Mouse (Mus musculus): Measurements from ENCODE around the gene Pald1.

Pald1 gene

GRCm38 (mm10) chr10:61383021-61383714 lies at the start of gene Pald1:
TSS of gene Pald1 (minus strand) at chr10:61383530.
- DNase-seq (ENCODE audit: low spot score): peak; percentile 81

- no peak for DNase-seq (ENCODE audit: low spot score)
Observed at GRCm38 (mm10) chr10:61431375-61431774, 48.0 kb upstream of the Pald1 start.

GRCm38 (mm10) chr10:61429043-61429442 lies 45.7 kb upstream of the Pald1 start:
- no peak for DNase-seq (ENCODE audit: low spot score)

GRCm38 (mm10) chr10:61428416-61428815 lies 45.1 kb upstream of the Pald1 start:
- no peak for DNase-seq (ENCODE audit: low spot score)

GRCm38 (mm10) chr10:61427951-61428350 lies 44.6 kb upstream of the Pald1 start:
- DNase-seq (ENCODE audit: low spot score): no peak

- DNase-seq (ENCODE audit: low spot score): no peak
Observed at GRCm38 (mm10) chr10:61426251-61426757, 43.0 kb upstream of the Pald1 start.

- no peak for DNase-seq (ENCODE audit: low spot score)
Observed at GRCm38 (mm10) chr10:61425047-61425446, 41.7 kb upstream of the Pald1 start.

GRCm38 (mm10) chr10:61424500-61424899 lies 41.2 kb upstream of the Pald1 start:
- no peak for DNase-seq (ENCODE audit: low spot score)

- DNase-seq (ENCODE audit: low spot score): no peak
Observed at GRCm38 (mm10) chr10:61423289-61423688, 40.0 kb upstream of the Pald1 start.

GRCm38 (mm10) chr10:61422861-61423260 lies 39.5 kb upstream of the Pald1 start:
- no peak for DNase-seq (ENCODE audit: low spot score)

GRCm38 (mm10) chr10:61420011-61420410 lies 36.7 kb upstream of the Pald1 start:
- DNase-seq (ENCODE audit: low spot score): no peak

- no peak for DNase-seq (ENCODE audit: low spot score)
Observed at GRCm38 (mm10) chr10:61419146-61419545, 35.8 kb upstream of the Pald1 start.

GRCm38 (mm10) chr10:61418131-61418900 lies 35.0 kb upstream of the Pald1 start:
- DNase-seq (ENCODE audit: low spot score): no peak

- no peak for DNase-seq (ENCODE audit: low spot score)
Observed at GRCm38 (mm10) chr10:61417672-61418071, 34.3 kb upstream of the Pald1 start, which contains the start of gene Nodal. TSS of gene Nodal (plus strand) at chr10:61417972.

- DNase-seq (ENCODE audit: low spot score): no peak
Observed at GRCm38 (mm10) chr10:61417046-61417445, 33.7 kb upstream of the Pald1 start.

- no peak for DNase-seq (ENCODE audit: low spot score)
Observed at GRCm38 (mm10) chr10:61416561-61416960, 33.2 kb upstream of the Pald1 start.

GRCm38 (mm10) chr10:61415890-61416289 lies 32.6 kb upstream of the Pald1 start:
- DNase-seq (ENCODE audit: low spot score): no peak

- no peak for DNase-seq (ENCODE audit: low spot score)
Observed at GRCm38 (mm10) chr10:61415240-61415639, 31.9 kb upstream of the Pald1 start.

GRCm38 (mm10) chr10:61412910-61413625 lies 29.7 kb upstream of the Pald1 start:
- peak; percentile 36 for DNase-seq (ENCODE audit: low spot score)

- DNase-seq (ENCODE audit: low spot score): no peak
Observed at GRCm38 (mm10) chr10:61410193-61410592, 26.9 kb upstream of the Pald1 start.

- DNase-seq (ENCODE audit: low spot score): no peak
Observed at GRCm38 (mm10) chr10:61409776-61410175, 26.4 kb upstream of the Pald1 start.

GRCm38 (mm10) chr10:61405958-61406357 lies 22.6 kb upstream of the Pald1 start:
- DNase-seq (ENCODE audit: low spot score): no peak

GRCm38 (mm10) chr10:61402911-61403310 lies 19.6 kb upstream of the Pald1 start:
- no peak for DNase-seq (ENCODE audit: low spot score)

All from MN1 (cell line).